Mouse (Mus musculus) brain, embryonic 14.5 days (tissue): ENCODE measurements around the gene Tgfbr3.

Source experiments
- CTCF ChIP-seq: fragments of 200-500 bp; IDR thresholded peaks from 2 replicates; pipeline ENCODE4 v1.5.1; 2012; ENCODE audit warnings: inconsistent platforms, mild to moderate bottlenecking, moderate library complexity, borderline replicate concordance; ENCODE audit not compliant: insufficient read depth, insufficient read length; ENCODE audit errors: extremely low read depth
- POLR2A ChIP-seq: fragments of 200-500 bp; IDR thresholded peaks from 2 replicates; pipeline ENCODE4 v1.6.1; 2012; ENCODE audit warnings: mild to moderate bottlenecking, inconsistent platforms, borderline replicate concordance; ENCODE audit not compliant: poor library complexity, insufficient read depth, insufficient read length, severe bottlenecking; ENCODE audit errors: extremely low read depth

DNA sequence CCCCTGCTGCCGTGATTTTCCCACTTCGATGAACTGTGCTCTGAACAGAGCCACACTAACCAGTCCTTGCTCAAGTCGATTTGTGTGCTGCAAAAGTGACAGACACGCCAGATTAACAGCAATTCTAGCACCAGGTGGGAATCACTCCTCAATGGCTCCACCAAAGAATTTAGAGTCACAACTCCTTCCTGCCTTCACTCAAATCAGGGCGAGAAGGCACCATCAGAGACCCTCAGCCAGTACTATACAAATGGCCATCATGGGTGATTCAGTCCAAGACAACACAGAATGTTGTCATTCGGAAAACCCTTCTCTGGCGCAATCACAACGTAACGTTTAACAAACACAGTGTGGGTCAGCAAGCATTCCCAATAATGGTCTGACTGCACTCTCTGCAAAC lies 60.4 kb downstream of the Tgfbr3 start:
- no peak for TF ChIP-seq CTCF
- TF ChIP-seq POLR2A: no peak
